Comparison of ENCODE assay signal across 18 mouse cellular contexts in the genomic region with DNA sequence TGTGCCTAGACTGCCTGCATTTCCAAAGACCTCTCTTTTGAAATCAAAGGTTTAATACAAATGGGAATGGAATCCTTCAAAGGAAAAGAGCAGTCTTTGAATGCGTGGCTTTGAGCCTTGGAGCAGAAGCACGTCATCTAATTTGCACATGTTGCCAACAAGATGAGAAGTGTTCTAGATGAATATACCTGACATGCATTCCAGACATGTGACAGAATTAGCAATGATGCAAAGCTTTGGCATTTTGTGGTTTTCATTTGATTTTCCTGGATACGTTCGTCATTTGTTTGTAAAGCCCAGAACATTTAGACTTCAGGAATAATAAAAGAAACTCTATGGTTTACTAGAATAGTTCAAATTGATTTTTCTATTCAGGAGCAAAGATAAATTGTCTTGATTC.
"Had no signal": no experiment of that assay in that cellular context is flagged by ENCODE, and none has a peak within 500 bp of the region (broad histone marks: within the 10 kb centered on the region; RNA-seq: fewer than 3 reads in every experiment).

No protein-coding gene starts in this region.

- H3K27me3 ChIP-seq: limb, embryonic 12.5 days; limb, embryonic 15.5 days; megakaryocyte, embryonic 14.5 days; midbrain, embryonic 13.5 days had no signal

- H3K9me3 ChIP-seq: limb, embryonic 12.5 days; limb, embryonic 15.5 days; megakaryocyte, embryonic 14.5 days; midbrain, embryonic 10.5 days; midbrain, embryonic 13.5 days had no signal

- H3K4me1 ChIP-seq: limb, embryonic 12.5 days; limb, embryonic 15.5 days; megakaryocyte, embryonic 14.5 days; midbrain, embryonic 10.5 days; midbrain, embryonic 13.5 days had no signal

- ATAC-seq: liver, postnatal 0 days; lung, postnatal 0 days; midbrain, embryonic 13.5 days; midbrain, embryonic 16.5 days had no signal

- H3K9ac ChIP-seq: limb, embryonic 12.5 days; limb, embryonic 15.5 days; liver, embryonic 14.5 days; liver, postnatal 0 days; lung, embryonic 14.5 days; midbrain, embryonic 13.5 days had no signal

- H3K27ac ChIP-seq: left cerebral cortex, adult 2 months; limb, embryonic 12.5 days; limb, embryonic 15.5 days; liver, embryonic 14.5 days; midbrain, embryonic 10.5 days; midbrain, embryonic 13.5 days had no signal

- DNase-seq: kidney, adult 9 months; kidney, postnatal 14 days; kidney, postnatal 4 days; left cerebral cortex, postnatal 4 days; liver, postnatal 0 days; lung, embryonic 14.5 days; thymus, adult 18-20 months; thymus, postnatal 36 days had no signal

- H3K4me3 ChIP-seq: left cerebral cortex, adult 2 months; limb, embryonic 12.5 days; limb, embryonic 15.5 days; megakaryocyte, embryonic 14.5 days; midbrain, embryonic 10.5 days; midbrain, embryonic 13.5 days had no signal

- H3K36me3 ChIP-seq: limb, embryonic 12.5 days; limb, embryonic 15.5 days; midbrain, embryonic 10.5 days; midbrain, embryonic 13.5 days had no signal

- H3K4me2 ChIP-seq: limb, embryonic 12.5 days; limb, embryonic 15.5 days; liver, embryonic 11.5 days; lung, embryonic 14.5 days; midbrain, embryonic 13.5 days had no signal
